Mouse (Mus musculus): ENCODE data around the gene Ankrd11.

DNA sequence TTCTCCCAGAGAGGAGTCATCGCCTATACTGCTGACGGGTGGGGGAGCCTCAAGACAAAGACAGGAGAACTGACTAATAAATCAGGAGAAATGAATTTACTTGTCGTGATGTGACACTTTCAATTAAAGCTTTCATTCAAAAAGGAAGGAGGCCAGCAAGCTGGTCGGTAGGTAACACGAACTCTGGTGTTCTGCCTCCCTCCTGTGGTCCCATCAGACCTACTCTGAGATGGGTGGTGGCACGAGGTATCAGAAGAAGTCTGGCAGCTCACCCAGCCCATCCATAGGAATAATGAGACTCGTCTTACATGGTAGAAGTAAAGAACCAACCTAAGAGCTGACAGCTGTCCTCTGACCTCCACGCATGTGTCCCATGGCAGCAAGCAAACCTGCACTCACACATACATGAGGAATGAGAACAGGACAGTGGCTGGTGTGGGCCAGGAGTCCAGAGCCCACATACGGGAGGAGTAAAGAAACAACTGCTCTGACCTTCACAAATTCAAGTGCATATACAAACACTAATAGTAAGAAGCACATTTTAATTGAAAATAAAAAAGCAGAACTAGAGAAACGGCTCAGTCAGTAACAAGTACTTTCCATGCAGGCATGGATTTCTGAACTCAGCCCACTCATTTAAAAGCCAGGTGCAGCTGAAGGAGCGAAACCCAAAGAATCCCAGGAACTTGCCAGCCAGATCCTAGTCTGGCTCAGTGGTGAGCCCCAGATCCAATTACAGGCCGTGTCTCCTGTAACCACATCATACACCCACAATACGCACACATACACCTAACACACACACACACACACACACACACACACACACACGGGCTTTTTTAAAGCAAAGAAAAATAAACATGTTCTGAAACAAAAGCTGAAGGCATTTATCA is 37.8 kb downstream of the Ankrd11 start:
- 0 out of 2 replicates have a peak, but pooled peaks have one; percentile 0 for TF ChIP-seq CTCF (IDR thresholded peaks at IDR 0.05; ENCODE audit: extremely low read depth, insufficient read depth, low read length)
- TF ChIP-seq POLR2A (IDR thresholded peaks at IDR 0.05; ENCODE audit: extremely low read depth, insufficient read depth, low read length) = no peak

Measured in cortical plate, adult 2 months (tissue).